Mouse (Mus musculus): Measurements from ENCODE around the gene Tfcp2.

Tfcp2 gene

GRCm38 (mm10) chr15:100478925-100479324 is 72.9 kb downstream of the Tfcp2 start:
- DNase-seq = no peak

- DNase-seq = no peak
These were observed 73.5 kb downstream of the Tfcp2 start for GRCm38 (mm10) chr15:100478351-100478750.

GRCm38 (mm10) chr15:100473926-100474503 is 77.8 kb downstream of the Tfcp2 start:
- no peak for DNase-seq

DNA sequence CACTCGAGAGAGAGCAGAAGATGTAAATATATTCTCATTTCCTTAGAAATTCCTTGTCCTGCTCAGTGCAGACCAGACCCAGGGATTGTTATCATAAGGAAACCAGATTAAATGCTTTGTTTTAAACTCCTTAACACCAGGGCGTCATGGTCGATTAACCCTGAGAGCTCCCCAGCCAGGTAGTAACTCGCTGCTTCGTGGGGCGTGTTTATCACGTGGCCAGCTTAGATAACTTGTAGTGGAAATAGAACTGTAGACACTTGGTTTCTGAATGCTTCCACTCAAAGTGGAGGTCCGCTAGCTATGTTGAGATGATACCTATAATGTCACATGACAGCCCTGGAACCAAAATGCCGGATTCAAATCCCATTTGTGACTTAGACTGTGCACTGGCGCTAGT is 81.8 kb downstream of the Tfcp2 start:
- peak; percentile 56 to 73 for DNase-seq

- no peak for DNase-seq
These were observed 82.6 kb downstream of the Tfcp2 start for GRCm38 (mm10) chr15:100469189-100469545.

DNA sequence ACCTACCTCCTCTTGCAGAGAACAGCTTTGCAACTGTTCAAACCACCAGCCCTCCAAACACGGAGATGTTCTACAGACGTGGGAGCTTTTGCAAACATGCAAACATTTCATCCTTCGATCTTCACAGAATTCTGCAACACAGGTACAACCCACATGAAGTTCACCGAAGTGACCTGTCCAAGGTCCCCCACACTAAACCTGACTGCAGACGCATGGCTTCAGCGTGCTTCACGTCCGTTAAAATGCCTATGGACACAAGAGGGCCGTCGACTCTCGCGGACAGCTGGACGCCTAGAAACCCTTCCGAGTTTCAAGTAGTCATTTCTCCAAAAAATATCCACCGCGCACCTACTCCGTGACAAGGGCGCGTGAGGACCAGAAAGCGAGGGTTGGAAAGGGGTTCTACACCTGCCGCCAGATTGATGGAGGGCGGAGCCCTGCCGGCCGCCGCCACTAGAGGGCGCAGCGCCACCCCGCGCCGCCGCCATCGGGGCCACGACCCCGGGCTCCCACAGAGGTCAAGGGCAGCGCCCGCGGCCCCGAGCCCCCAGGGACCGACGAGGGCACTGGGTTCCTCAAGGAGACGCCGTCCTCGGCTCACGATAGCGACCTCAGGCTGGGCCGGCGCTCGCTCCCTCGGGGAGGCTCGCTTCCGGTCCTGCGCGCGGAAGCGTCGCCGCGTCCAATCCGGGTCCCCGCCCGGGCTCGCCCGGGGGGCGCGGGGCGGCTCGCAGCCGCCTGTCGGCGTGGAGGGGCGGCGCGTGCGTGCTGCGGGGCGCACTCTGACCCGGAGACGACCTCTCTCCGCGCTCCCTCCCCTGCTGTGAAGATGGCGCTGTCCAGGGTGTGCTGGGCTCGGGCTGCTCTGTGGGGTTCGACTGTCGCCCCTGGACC is 83.3 kb downstream of the Tfcp2 start, which contains the start of gene Letmd1:
Gene Letmd1 (plus strand): TSS at position 729 of the 894 bp plus-strand sequence.
- peak; percentile 88 to 95 for DNase-seq

GRCm38 (mm10) chr15:100467738-100468137 is 84.1 kb downstream of the Tfcp2 start:
- no peak for DNase-seq

GRCm38 (mm10) chr15:100465432-100465831 is 86.4 kb downstream of the Tfcp2 start:
- no peak for DNase-seq

GRCm38 (mm10) chr15:100463712-100464111 is 88.1 kb downstream of the Tfcp2 start:
- DNase-seq = peak; percentile 83 to 88

DNA sequence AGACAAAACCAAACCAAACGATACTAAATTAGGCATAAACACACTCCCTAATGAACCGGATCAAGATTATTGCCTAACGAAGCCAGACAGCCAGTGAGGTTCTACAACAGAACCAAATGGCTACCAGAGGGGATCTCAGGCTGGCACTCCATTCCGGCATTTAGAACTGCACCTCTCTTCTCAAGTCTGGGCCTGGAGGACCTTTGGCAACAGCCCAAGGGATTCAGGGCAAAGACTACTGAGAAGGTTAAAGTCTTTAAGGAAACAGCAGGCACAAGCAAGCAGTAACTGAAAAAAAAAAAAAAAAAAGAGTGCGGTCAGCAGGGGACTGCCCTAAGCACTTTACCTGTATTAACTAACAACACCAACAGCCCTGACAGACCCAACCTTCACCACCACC is 89.7 kb downstream of the Tfcp2 start:
- peak; percentile 87 to 91 for DNase-seq

DNA sequence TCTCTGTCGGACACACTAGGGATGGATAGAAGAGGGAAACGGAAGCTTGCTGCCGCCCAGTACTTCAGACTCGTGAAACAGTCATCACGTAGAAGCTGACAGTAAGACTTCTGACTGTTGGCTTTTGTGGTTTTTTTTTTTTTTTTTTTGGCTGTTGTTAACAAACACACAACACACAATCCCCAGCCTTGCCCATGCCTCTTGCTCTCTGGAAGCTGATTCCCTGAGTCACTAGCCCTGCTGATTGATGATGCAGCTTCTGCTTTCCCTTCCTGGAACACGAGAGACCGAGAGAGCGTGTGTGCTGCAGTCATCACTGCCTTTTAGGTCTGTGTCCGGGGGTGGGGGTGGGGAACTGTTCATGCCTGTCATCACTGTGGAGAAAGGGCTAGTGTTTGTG is 90.2 kb downstream of the Tfcp2 start:
- no peak for DNase-seq

- DNase-seq = peak; percentile 64 to 76
These were observed 90.9 kb downstream of the Tfcp2 start for GRCm38 (mm10) chr15:100460942-100461341.

DNA sequence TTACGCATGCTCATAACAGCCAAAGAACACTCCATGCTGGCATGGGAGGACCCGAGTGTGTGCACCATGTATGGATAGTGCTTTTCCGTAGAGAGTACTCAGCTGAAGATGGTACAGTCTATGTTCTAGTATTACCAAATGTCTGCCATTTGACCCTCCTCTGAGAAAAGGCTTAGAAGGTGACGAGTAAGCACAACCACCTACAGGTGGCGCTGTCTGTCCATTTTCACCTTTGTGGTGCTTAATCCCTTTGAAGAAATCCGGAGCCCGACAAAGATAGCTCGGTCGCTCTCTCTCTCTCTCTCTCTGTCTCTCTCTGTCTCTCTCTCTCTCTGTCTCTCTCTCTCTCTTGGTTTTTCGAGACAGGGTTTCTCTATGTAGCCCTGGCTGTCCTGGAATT is 93.8 kb downstream of the Tfcp2 start:
- peak; percentile 83 to 84 for DNase-seq

DNA sequence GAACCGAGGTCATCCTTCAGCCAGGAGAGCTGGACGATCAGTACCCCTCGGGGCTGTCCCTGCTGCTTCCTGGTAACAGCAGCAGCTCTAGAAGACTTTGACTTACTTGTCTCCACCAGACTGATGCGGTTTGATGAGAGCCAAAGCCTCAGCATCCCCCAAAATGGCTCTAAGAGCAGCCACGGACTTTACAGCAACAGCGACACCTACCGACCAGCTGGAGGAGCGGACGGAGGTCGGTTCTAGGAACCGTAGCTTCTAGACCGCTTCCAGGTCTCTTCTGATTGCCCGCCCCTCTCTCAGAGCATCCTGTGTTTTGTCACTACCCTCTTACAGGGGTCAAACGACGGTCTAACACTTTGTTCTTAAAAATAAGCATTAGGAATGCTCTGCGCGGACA is 94.5 kb downstream of the Tfcp2 start:
- DNase-seq = peak; percentile 76 to 82

DNA sequence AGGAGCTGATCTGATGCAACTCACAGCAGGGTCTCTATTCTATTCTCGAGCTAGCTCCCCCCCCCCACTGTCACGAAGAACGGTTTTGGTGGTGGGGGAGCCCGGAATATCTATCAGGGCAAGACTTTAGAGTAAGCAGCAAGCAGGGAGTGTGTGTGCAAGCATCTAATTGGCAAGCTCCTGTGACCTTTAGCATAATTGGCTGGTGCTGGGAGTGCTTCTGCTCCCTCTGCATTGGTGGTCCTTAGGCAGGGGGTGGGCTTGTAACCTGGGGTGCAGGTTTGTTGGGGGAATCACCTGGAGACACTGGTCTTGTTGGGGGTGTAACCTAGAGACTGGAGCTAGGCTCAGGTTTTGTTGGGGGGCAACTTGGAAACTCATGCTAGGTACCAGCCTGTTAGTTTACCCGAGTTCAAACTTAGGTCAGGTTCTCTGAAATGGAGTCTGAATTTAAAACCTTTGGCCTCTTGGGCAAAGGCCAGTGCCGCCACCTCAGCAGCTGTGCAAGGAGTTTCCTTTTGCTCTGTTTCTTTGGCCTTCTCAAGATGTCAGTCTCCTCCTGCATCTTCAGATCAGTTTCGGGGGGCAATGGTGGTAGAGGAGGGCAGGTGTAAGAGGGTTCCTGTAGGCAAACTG is 95.3 kb downstream of the Tfcp2 start:
- DNase-seq = peak; percentile 85 to 89

DNA sequence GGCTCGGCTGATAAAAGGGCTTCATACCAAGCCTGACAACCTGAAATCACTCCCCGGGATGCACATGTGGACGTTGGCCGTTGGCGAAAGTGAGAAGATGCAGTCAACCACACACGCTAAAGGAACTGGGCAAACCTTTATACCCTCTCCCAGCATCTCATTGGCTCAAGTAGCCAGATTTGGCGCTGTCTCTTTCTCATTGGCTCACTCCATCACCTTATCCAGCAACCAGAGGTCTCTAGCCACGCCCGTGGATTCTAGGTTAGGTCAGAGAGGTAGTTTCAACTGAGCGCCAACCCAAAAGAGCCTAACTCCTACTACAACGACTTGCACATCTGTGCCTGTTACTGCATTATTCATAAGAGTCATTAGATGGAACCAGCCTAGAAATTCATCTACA is 99.3 kb downstream of the Tfcp2 start:
- no peak for DNase-seq

- DNase-seq = peak; percentile 56 to 62
These were observed 100.6 kb downstream of the Tfcp2 start for GRCm38 (mm10) chr15:100451245-100451644.

DNA sequence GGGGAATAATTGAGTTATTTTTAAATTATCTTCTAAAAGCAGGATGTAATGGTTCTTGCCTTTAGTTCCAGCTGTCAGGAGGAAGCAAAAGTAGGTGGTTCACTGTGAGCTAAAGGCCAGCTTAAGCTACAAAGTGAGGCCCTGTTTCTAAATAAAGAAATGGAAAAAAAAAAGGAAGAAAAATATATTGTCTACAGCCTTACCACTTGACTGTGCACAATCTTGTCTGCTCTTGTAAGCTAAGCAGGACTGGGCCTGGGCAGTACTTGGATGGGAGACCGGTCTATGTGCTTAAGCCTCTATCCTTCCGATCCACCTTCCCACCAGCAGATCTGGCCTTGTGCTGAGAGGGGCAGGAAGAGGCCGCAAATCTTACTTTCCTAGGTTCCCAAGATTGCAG is 102.3 kb downstream of the Tfcp2 start:
- DNase-seq = no peak

- DNase-seq = no peak
These were observed 103.2 kb downstream of the Tfcp2 start for GRCm38 (mm10) chr15:100448572-100448971.

Measured in kidney, postnatal 25 days (tissue).